Mouse (Mus musculus) thymus, postnatal 14 days (tissue): ENCODE measurements around the gene Soga1.

Experiments
- DNase-seq: peaks from one replicate; pipeline ENCODE4 v3.0.0; 2021

Gene Soga1

DNA sequence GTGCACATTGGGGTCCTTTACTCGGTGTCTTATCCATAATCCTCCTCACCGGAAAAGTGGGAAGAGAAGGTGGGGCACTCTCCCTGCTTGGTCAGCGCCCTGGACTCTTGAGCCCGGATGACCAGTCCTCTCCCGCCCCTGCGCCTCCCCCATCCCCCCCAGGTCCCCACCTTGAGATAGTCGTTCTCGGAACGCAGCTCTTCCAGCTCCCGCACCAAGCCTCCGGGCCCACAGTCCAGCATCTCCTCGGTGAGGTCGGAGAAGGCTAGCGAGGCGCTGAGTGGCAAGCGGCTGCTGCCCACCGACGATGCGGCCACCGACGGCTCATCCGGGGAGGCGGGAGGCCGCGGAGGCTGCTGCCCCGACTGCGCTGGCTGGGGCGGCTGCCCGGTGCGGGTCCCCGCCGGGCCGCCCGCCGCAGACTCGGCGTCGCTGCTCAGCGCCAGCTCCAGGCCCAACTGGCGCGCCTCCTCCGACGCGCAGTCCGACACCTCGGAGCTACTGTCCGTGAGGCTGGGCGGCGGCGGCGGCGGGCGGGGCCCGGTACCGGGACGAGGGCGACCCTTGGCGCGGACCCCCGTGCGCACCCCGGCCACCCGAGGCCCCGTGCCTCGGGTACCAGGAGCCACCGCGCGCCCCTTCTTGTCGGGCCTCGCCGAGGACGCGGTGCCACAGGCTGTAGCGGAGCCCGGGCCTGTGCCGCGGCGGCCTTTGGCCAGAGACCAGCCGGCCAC lies 828 bp downstream of the Soga1 start:
- peak; percentile 20 for DNase-seq

- peak; percentile 9 for DNase-seq
These were observed 1.4 kb downstream of the Soga1 start for GRCm38 (mm10) chr2:157077641-157078058.

- no peak for DNase-seq
These were observed 1.9 kb downstream of the Soga1 start for GRCm38 (mm10) chr2:157077160-157077559.

DNA sequence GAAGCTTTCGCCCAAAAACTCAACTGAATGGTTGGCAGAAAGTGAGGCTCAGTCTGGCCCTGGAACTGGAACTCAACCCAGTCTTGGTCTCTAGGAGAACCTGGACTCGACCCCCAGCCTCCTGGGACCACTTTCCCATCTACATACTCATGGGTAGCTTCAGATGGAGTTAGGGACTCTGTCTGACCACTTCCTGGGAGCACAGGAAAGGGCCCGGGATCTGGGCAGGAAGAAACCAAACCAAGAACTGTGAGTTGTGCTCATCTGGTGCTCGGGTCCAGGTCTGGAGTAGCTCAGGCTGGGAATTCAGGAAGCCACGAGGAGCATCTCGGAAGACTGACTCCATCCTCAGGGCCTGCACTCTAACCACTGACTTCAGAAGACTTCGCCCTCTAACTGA lies 2.5 kb downstream of the Soga1 start:
- DNase-seq: no peak

- no peak for DNase-seq
These were observed 3.4 kb downstream of the Soga1 start for GRCm38 (mm10) chr2:157075685-157076084.

GRCm38 (mm10) chr2:157075226-157075625 lies 3.8 kb downstream of the Soga1 start:
- DNase-seq: no peak

DNA sequence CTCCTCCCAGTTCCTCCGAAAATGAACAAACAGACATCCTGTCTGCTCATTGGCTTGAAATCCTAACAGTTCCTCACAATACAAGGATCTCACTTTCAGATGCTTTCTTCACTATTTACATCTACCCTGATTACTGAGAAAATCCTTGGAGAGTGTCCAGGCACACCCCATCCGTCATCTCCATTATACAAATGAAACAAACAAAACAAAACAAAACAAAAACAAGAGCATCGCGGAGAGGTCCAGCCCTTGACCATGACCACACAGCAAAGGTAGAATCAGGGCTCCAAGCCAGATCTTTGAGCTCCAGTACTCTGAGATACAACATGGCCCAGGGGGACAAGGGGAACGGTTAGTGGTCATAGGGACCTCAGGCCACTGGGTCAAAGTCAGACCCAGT lies 4.3 kb downstream of the Soga1 start:
- DNase-seq: no peak

DNA sequence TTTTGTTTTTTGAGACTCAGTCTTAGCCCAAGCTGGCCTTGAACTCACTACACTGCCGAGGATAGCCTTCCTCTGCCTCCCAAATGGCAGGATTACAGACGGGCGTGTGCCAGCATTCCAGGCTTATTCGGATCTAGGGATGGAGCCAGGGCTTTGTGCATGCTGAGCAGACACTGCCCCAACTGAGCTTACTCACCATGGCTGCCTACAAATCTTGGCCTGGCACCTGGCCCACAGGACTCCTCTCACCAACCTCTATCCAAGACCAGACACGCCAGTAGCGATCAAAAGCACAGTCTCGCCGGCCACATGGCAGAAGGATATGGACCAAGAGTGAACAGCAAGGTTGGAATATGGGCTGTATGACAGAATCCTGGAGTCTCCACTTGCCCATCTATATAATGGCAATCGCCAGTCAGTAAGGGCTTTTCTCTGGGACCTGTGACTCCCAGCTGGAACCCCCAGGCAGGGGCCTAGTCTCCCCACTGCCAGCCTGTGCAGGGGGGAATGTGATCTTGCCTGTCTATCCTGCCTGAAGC lies 4.8 kb downstream of the Soga1 start:
- no peak for DNase-seq

DNA sequence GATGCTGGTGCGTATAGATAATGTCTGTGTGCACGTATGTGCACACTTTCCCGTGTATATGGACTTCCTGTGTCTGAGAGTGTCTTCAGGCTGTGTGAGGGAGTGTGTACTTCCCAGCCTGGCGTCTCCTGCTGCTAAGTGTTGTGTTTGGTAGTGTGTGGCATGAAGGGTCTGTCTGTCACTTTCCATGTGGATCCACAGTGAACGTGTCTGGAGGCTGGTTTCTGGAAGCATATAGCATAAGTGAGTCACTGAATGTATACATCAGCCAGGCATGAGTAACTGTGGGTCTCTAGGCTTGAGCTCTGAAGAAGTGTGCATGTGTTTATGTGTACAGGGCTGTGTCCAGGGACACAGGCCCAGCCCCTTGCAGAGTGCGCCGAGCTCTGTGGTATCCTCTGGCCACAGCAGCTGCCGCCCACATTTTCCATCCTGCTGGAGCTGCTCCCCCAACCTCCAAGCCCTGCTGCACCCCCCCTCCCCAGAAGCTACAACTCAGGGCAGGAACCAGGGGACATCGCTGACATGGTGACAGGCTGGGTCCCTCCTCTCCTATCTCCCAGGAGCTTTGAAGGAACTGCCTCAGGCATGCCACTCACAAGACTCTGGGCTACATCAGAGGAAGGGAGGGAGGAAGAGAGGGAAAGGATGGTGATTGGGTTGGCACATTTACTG lies 5.5 kb downstream of the Soga1 start:
- no peak for DNase-seq

GRCm38 (mm10) chr2:157072316-157072990 lies 6.6 kb downstream of the Soga1 start:
- no peak for DNase-seq

DNA sequence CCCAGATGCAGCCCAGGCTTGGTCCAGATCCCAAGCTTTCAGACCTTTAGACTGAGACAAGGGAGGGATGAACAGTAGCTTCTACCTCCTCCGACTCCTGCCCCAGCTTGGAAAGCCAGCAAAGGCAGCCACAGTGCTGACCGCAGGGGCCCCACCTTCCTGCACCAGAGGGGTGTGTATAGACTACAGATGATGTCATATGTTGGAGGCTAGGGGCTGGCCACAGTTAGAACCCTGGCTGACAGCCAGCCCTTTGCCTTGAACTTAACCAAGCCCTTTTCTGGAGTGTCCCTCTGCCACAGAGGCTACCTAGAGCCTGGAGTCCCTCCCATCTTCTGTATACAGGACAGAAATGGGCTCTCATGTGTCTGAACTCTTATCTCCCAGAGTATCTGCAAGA lies 7.5 kb downstream of the Soga1 start:
- peak; percentile 41 for DNase-seq

- DNase-seq: no peak
These were observed 8.7 kb downstream of the Soga1 start for GRCm38 (mm10) chr2:157070365-157070764.

- no peak for DNase-seq
These were observed 9.2 kb downstream of the Soga1 start for GRCm38 (mm10) chr2:157069755-157070315.

DNA sequence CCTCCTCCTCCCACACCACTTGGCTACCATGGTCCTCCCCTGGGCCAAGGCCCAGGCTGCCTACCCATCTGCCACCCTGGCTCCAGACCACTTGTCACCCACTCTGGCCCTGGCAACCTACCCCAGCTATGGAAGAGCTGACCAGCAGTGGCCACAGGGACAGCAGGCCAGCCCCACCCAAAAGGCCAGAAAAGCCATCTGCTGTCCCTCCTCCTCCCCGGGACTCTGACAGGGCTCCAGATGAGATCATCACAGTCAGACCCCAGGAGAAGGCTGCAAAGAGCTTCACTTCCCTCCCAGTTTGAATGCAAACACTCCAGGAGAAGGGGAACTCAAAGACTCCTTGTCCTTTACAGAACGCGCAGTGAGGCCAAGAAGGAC lies 9.7 kb downstream of the Soga1 start:
- DNase-seq: no peak

- DNase-seq: no peak
These were observed 10.2 kb downstream of the Soga1 start for GRCm38 (mm10) chr2:157068701-157069354.

DNA sequence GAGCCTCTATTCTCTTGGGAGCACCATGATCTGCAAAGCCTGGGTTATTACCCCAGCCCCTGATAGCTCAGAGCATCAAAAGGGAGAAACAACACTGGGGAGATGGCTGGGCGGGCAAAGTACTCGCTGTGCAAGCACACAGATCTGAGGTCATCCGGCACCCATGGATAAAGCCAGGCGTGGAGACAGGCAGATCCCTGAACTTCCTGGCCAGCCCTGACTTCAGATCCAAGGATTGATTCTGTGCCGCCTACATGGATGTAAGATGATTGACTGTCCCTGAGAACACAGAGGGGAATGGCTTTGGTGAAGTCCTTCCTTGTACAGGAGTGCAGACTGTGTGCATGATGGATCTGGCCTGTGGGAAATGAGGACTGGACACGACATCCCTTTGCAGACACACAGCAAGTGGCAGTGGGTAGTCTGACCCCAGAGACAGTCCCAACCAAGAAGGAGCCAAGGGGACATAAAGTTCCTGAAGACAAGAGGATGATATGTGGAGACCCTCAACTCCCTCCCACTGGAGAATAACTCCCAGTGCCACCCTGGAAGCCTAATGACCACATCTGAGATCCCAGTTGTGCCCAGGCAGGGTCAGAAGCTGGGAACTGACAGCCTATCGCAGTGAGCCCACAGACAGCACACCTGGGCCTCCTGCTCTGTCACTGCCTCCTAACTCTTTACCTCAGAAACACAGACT lies 12.2 kb downstream of the Soga1 start:
- no peak for DNase-seq

DNA sequence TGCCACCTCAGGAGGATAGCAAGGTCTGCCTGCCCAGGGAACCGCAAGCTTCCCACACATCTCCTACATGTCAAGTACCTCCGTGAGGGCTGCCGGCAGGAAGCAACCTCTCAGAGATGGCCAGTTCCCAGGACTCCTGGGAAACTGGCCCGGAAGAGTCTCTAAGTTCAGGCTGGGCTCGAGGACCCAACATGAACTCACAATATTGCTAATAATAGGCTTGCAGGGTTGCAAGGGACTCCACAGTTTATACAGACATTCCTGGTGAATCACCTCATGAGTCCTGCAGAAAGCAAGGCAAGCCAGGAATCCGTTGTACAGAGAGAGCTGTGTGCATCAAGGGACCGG lies 13.2 kb downstream of the Soga1 start:
- DNase-seq: no peak

DNA sequence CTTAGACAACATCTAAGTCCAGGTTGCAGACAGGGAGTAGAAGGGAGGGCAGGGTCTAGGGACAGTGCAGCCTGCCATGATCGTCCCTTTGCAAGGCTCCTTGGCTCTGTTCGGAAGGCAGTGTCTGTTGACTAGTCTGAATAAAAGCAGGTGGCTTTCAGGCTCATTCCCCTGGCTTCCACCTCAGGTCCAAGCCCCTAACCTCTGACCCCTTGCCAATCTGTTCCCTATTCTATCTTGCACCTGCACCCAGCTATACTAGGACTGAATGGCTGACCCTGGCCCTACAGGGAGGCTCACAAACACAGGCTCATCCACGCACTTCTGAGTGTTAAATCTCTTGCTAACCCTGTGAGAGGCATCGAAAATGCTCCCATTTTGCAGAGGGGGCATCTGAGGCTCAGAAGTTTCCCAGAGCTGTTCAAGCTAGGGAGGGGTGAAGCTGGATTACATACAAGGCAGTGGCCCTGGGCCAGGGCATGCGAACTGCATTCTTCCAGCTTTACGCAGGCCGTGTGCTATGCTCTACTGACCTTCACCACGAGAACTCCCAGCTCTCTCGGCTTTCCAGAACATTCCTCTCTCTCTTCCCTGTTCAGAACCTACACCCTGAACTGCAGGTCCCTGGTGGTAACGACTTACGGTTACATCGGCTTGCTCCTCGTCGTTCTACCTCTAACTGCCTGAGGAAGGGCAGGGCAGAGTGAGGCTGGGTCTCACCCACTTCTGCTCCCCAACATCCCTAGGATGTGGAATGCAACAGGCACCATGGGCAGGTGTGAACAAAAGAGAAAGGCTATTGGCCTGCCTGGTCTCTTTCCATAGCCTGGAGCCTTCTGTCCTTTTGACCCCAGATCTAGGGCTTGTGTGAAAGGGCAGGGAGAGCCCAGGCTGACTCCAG lies 13.8 kb downstream of the Soga1 start:
- DNase-seq: no peak

DNA sequence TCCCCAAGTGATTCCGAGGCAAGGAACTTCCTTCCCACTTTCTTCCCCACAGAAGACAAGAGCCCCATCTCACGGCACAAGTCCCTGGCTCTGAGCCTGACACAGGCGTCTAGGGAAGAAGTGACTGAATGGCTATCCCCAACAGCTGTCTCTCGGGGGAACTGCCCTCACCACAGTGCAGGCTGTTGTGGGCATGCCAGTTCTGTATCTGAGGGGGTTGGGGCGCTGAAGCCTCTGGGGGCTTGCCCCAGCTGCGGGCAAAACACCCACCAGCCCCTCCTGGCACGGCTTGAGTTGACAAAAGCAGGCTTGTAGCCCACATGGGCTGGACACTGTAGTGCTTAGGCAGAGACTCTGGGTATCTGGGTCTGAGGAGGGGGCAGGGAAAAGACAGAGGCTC lies 14.9 kb downstream of the Soga1 start:
- DNase-seq: no peak

GRCm38 (mm10) chr2:157063241-157063700 lies 15.8 kb downstream of the Soga1 start:
- DNase-seq: no peak
